Mouse (Mus musculus): ENCODE results near the gene Fbxw11.

The Fbxw11 gene

DNA sequence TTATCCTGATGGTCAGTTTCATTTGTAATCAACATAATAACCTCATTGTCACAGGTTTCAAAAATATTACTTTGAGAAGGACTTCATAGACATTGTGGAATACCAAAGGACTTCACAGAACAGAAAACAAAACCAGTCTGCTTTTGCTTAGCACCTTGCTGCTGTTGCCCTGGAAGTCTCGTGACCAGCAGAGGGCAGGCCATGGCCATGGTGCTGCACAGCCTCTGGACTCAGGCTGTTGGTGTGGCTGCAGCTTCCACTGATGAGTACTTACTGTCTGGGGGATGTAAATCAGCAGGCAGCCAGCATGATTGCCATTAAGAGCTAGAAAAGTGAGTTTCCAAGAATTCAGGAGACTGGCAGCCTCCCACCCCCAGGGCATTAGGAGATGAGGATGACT lies 16.8 kb upstream of the Fbxw11 start:
- DNase-seq, result peak; percentile 65 to 81

GRCm38 (mm10) chr11:32626079-32626478 lies 16.4 kb upstream of the Fbxw11 start:
- no peak for DNase-seq

- DNase-seq, result no peak
Observed at GRCm38 (mm10) chr11:32627900-32628299, 14.6 kb upstream of the Fbxw11 start.

GRCm38 (mm10) chr11:32629713-32630211 lies 12.8 kb upstream of the Fbxw11 start:
- no peak for DNase-seq

GRCm38 (mm10) chr11:32632671-32633070 lies 9.9 kb upstream of the Fbxw11 start:
- no peak for DNase-seq

DNA sequence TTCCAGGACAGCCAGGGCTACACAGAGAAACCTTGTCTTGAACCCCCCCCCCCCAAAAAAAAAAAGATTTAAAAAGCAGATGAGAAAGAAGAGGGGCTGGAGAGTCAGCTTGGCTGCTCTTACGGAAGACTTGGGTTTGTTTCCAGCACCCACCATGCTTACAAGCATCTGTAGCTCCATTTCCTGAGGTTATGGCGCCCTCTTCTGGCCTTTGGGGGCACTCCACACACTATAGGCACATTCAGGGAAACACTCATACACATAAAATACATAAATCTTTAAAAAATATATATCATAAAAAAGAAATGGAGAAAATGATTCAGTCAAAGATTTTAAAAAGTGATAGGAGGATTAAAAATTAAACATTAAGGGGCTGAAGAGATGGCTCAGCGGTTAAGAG lies 9.0 kb upstream of the Fbxw11 start:
- no peak for DNase-seq

GRCm38 (mm10) chr11:32634143-32634542 lies 8.4 kb upstream of the Fbxw11 start:
- no peak for DNase-seq

DNA sequence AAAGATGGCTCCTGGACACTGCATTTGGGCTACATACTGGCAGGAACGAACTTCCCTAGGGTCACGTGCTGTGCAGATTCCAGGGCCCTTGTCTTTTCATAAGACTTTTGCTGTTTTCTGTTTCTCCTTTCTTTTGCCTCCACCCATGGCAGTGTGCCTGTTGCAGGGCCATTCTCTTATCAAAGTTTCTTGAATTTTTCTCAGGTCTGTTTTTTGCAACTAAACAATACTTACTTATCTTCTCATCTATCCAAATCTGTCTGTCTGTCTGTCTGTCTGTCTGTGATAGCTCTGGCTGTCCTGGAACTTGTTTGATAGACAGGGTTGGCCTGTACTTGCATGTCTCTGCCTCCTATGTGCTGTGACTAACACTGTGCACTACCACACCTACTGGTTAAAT lies 7.7 kb upstream of the Fbxw11 start:
- DNase-seq, result no peak

DNA sequence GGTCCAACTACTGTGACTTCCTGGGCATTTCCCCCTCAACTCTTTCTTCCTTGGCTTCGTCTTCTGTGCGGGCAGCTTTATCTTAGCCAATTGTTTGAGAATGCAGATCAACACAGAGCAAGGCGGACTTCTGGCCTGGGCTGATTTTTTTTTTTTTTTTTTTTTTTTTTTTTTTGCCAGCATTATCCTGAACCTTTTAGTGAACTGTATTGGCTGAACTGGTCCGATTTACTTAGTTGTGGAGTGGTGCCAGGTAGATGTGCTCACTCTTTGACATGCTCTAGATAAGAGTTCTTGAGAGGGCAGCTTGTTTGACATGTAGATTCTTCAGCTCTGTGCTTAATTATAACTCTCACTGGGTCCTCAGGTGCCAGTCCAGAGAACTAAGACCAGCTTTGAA lies 6.2 kb upstream of the Fbxw11 start:
- no peak for DNase-seq

- no peak for DNase-seq
Observed at GRCm38 (mm10) chr11:32638521-32639255, 3.8 kb upstream of the Fbxw11 start.

DNA sequence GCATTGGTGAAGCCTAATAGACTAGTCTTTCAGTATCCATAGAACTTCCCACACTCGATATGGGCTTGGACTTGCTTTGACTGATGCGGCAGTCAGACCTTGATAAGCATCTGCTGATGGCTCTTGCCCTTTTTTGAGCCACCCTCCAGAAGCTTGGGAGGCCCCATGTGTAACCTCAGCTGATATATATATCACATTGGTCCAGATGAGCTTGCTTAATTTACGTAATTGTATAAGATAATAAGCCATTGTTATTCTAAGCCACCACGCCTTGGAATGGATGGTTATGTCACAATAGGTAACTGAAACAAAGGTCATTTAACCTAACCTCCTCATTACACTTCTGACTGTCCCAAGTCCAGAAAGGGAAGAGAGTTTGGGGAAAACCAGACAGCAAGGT lies 1.9 kb upstream of the Fbxw11 start:
- DNase-seq, result no peak

DNA sequence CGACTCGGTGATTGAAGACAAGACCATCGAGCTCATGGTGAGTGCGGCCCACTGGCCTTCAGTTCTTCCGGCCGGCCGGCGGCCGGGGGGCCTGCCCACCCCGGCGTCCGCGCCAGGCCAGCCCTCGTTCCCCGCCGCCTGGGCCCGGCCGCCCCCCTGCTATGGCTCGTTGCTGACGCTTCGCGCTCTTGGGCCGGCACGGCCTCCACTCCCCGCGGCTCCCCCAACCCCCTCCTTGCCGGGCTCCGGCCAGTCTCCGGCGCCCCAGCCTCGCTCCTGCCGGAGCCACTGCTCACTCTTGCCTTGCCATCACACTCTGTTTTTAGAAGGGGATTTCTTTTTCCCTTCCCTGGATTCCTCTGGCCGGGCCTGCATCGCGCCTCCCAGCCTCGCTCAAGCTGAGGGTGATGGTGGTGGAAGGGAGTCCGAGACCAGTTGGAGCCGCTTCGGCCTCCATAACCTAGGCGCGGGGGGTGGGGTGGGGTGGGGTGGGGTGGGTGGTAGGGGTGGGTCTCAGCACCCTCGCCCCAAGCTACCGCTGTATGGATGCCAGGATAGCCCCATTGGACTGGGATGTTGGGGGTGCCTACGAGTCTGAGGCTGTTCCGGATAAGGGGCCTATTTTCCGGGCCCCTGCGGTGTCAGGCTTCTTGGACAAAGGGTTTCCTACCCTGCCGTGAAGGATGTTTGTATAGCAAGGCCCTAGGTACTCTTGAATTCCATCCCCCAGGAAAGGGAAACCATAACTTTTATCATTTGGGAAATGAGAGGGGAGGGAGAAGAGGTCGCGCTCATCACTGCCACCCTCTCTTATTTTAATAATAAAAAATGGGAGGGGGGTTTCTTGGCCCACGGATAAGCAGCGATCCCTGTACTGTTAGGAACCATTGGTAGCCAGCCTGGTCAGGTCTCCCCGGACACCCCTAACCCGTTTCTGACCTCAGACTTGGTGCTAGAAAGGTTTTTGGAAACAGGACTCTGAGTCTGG lies 669 bp downstream of the Fbxw11 start:
- no peak for DNase-seq

- DNase-seq, result no peak
Observed at GRCm38 (mm10) chr11:32644010-32644409, 1.5 kb downstream of the Fbxw11 start.

DNA sequence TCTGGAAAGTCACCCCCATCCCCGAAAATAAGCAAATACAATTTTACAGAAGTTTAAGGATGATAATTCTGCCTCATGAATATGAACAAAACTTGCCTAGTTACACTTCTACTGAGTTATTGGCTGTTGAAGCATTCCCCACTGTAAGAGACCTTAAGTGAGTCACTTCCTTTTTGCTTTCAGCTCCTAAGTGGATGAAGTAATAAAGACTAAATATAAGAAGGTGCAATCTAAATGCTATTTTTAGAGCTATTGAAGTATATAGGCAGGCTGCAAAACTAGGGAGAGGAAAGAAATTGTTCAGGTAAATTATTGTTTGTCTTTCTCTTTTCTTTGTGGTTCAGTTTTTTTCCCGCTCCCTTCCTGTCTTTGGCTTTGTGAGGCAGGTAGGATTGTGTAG lies 4.7 kb downstream of the Fbxw11 start:
- DNase-seq, result no peak

DNA sequence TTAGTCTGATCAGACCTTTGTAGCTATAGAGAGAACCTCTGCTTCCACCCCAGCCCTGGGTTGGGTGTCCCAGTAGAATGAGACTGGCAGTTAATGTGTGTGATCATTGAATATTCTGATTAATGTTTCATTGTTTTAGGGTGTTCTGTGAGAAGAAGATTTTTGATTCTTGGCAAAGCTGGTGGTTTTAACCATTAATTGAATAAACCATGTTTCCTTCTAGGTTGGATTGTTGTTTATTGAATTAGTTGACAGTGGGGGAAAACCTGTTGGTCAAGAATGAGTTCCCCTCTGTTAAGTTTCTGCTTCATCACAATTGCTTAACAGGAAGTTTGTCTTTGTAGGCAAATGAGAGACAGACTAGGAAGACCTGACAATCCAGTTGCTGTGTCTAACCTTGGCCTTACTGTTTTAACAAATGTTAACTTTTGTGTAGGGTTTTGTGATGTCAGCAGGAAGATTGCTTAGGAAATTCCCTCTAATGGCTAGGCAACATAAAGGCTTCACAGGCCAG lies 7.8 kb downstream of the Fbxw11 start:
- peak in 1 of 2 experiments; percentile 51 for DNase-seq

DNA sequence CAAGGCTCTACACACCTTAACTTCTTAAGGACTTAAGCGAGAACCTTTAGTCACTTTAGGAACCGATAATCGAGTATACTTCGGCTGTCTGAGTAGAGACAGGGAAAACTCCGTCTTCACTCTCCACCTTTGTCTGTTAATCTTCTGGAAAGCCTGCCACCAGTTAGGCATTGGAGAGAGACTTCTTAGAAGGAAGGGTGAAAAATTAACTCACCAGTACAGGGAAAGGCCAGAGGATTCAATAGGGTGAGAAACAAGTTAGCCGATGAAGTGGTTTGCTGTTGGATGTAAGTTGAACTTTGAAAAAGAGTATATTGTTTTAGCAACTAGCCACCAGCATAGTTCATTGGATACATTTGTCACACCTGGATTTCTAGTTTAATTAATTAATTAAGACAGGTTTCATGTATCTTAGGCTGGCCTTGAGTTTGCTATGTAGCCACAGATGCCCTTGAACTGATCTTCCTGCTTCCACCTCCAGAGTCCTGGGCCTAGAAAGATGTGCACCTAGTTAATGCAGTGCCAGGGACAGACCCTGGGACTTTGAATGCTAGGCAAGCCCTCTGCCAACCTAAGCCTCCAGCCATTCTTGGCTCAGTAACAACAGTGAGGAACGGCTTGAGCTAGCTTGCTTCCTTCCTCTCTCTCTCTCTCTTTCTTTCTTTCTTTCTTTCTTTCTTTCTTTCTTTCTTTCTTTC lies 8.5 kb downstream of the Fbxw11 start:
- DNase-seq, result peak; percentile 48 to 66

DNA sequence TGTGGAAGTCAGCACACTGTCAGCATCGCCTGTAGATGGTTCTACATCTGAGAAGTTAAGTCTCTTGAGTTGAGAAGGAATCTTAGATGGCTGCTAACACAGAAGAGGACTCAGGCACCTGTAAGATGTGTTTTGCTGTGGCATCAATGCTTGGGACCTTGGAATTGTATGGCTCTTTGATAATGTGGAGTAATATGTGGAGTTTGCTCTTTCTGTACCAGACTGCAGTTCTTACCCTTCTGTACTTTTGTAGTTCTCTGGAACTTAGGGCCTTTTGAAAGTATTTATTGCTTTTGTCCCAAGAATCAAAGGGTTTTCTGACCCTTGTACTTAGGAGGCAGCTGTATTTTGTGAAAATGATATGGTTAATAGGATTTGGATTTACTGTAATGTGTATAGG lies 9.2 kb downstream of the Fbxw11 start:
- no peak for DNase-seq

DNA sequence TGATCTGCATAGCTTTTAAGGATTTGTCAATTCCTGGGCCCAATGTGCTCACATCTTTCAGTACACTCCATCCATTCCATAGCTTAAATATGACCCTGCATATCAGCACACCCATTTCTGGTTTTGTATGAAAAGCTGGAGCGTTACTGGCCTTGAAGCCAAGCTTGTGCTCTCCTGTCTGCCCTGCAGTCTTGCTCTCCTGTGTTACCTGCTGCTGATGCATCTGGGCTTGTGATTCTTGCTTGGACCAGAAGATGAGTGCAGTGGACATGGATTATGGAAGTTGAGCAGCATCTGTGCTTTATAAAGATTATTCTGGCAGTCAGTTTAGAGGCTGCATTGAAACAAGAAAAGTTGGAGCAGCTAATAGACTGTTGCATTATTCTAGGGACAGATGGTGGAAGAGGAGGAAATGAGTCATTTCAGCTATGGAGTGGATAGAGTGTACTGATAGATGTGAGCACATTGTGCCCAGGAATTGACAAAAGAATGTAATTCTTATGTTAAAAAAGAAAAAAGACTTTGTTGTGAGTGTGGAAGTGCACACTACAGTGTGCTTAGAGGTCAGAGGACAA lies 19.6 kb downstream of the Fbxw11 start:
- no peak for DNase-seq

- DNase-seq, result no peak
Observed at GRCm38 (mm10) chr11:32665639-32666038, 23.1 kb downstream of the Fbxw11 start.

- no peak for DNase-seq
Observed at GRCm38 (mm10) chr11:32666983-32667382, 24.5 kb downstream of the Fbxw11 start.

GRCm38 (mm10) chr11:32671480-32671879 lies 29.0 kb downstream of the Fbxw11 start:
- no peak for DNase-seq

DNA sequence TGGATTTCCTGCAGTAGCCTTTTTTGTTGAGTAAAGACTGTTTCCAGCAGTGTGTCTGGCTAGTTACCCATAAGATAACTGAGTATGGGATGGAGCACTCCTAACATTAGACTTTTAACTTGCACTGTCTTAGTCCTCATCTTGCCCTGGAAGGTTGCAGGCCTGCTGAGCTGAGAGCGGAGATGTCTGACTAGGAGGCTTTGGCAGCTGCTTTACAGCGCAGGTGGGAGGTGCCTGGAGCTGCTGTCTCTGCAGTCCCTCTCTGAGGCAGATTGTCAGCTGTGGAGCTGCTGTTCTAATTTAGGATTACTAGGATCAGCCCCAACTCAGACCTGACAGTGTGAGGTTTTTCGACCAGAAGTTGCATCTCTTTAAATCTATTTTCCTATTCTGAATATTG lies 34.3 kb downstream of the Fbxw11 start:
- DNase-seq, result no peak

DNA sequence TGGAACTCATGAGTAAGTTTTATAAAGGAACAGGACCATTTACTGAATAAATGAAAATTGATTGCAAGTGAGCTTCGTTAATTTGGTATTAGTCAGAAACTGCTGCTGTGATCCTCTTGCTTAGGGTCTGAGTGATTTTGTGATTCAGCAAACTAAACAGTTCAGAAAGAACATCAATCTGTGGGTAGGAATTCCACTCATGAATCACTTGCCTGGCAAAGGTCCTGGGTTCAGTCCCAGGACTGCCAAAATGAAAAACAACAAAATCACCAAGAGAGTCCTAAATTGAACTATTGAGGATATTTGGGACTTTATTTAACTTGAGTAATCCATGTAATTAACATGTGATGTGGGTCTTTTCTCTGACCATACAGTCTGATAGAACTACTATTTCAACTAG lies 35.3 kb downstream of the Fbxw11 start:
- DNase-seq, result no peak
